Mouse (Mus musculus) liver, adult 2 months (tissue): ENCODE results near the gene Dlg5. TPM values are rescaled to one million over a fixed set of nuclear protein-coding genes. Genes with fewer than 3 reads are reported as not detected.

Experiments
- DNase-seq: peaks from one replicate; pipeline ENCODE4 v3.0.0-alpha.2; 2011; ENCODE audit warnings: low read depth, low spot score; ENCODE audit errors: extremely low read depth
- H3K27ac ChIP-seq: fragments of 200-500 bp; replicated peaks from 2 replicates; pipeline ENCODE4 v1.5.1; 2012; ENCODE audit warnings: low read depth, mild to moderate bottlenecking, control low read depth, inconsistent platforms, low read length; ENCODE audit not compliant: insufficient read depth
- H3K27me3 ChIP-seq: fragments of 200-500 bp; 2 replicates; pipeline ENCODE4 v1.6.1; 2012; ENCODE audit warnings: mild to moderate bottlenecking, moderate library complexity, low read length, inconsistent platforms; ENCODE audit not compliant: control insufficient read depth, insufficient read depth
- H3K36me3 ChIP-seq: fragments of 200-500 bp; 2 replicates; pipeline ENCODE4 v1.6.1; 2012; ENCODE audit warnings: low read length, inconsistent platforms; ENCODE audit not compliant: control insufficient read depth, insufficient read depth
- H3K4me1 ChIP-seq: fragments of 200-500 bp; 2 replicates; pipeline ENCODE4 v1.6.1; 2011; ENCODE audit warnings: low read length; ENCODE audit not compliant: control insufficient read depth, insufficient read depth
- H3K4me3 ChIP-seq: fragments of 200-500 bp; 2 replicates; pipeline ENCODE4 v1.5.1; 2011; ENCODE audit warnings: low read depth, mild to moderate bottlenecking, control low read depth, low read length, moderate library complexity; ENCODE audit not compliant: insufficient read depth
- H3K79me2 ChIP-seq: fragments of 200-500 bp; 2 replicates; pipeline ENCODE4 v1.6.1; 2012; ENCODE audit warnings: inconsistent platforms, mild to moderate bottlenecking, low read length, moderate library complexity; ENCODE audit not compliant: control insufficient read depth, insufficient read depth
- H3K9ac ChIP-seq: fragments of 200-500 bp; 2 replicates; pipeline ENCODE4 v1.6.1; 2012; ENCODE audit warnings: low read depth, mild to moderate bottlenecking, control low read depth, inconsistent platforms, low read length
- CTCF ChIP-seq: fragments of 200-500 bp; IDR thresholded peaks from 2 replicates; pipeline ENCODE4 v1.5.1; 2011; ENCODE audit warnings: low read depth, low read length, control low read depth
- POLR2A ChIP-seq: fragments of 200-500 bp; IDR thresholded peaks from 2 replicates; pipeline ENCODE4 v1.6.1; 2011; ENCODE audit warnings: low read length, control low read depth; ENCODE audit not compliant: insufficient read depth; ENCODE audit errors: extremely low read depth
- WGBS: fragments of 180-500 bp; shearing (Covaris S2); methylation state at CpG from one replicate; pipeline ENCODE4 v1.1.7; 2018; 5-methylcytosine and 5-hydroxymethylcytosine counted together
- polyA plus RNA-seq: library from polyadenylated mRNA; depleted of rRNA; stranded (reverse); fragments of >200 nt; gene quantifications from 2 replicates; pipeline ENCODE4 v1.2.3, GENCODE M21; 2012
- total RNA-seq: library from RNA; depleted of rRNA; stranded (reverse); fragments of >200 nt; gene quantifications from 2 replicates; pipeline ENCODE4 v1.2.3, GENCODE M21; 2014

Gene Dlg5
- total and polyA plus RNA-seq, 2 experiments, result 2.4 to 4.0 TPM

DNA sequence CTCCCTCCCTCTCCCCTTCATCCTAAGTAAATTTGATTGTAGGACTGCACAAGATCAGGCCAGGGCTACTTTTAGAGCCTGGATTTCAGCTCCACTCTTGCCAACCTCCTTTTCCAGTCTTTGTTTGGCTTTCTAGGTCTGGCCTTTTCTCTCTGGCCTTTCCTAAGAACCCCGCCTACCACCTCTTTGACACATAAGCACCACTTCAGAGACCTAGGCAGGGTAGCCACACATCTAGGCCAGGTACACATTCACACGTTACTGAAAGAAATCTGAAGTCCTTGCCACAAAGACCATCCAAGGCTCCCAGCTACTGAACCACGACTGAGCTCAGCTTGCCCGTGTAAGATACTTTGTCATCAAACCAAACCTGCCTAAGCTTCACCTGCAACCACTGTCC is 14.7 kb upstream of the Dlg5 start:
- WGBS, result 75% methylated on average over 4 of the region's 4 CpGs
- no peaks in the 10 kb centered on the region for H3K36me3 ChIP-seq
- no peak for DNase-seq
- H3K4me1 ChIP-seq, result no peaks in the 10 kb centered on the region
- TF ChIP-seq POLR2A (no peak), CTCF (no peak)
- H3K9ac ChIP-seq, result no peak overlapping the region
- H3K27ac ChIP-seq, result no peak overlapping the region
- no peaks in the 10 kb centered on the region for H3K27me3 ChIP-seq
- H3K79me2 ChIP-seq, result no peaks in the 10 kb centered on the region
- H3K4me3 ChIP-seq, result no peak overlapping the region

DNA sequence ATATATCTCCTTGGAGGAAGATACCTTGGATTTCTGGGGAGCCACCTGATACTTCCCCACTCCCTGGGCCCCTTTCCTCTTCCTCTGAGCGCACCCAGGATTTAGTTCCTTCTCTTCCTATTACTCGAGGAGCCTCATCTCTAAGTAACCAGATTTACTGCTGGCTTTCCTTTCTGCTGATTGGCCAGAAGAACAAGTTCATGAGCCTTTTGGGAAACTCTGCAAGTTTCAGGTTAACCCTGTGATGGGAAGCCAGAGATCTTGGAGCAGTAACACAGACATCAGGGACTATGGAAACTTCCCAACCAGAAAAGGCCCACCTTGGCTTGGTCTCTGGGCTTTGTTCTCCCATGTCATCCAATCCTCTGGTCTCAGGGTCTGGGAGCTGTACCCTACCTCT is 10.2 kb upstream of the Dlg5 start:
- Histone ChIP-seq H3K36me3 (no peaks in the 10 kb centered on the region), H3K27ac (no peak overlapping the region), H3K4me1 (no peaks in the 10 kb centered on the region), H3K4me3 (no peak overlapping the region), H3K9ac (no peak overlapping the region), H3K27me3 (no peaks in the 10 kb centered on the region), H3K79me2 (no peaks in the 10 kb centered on the region)
- TF ChIP-seq POLR2A (no peak), CTCF (no peak)
- DNase-seq, result no peak
- WGBS, result 64% methylated on average over 2 of the region's 2 CpGs

DNA sequence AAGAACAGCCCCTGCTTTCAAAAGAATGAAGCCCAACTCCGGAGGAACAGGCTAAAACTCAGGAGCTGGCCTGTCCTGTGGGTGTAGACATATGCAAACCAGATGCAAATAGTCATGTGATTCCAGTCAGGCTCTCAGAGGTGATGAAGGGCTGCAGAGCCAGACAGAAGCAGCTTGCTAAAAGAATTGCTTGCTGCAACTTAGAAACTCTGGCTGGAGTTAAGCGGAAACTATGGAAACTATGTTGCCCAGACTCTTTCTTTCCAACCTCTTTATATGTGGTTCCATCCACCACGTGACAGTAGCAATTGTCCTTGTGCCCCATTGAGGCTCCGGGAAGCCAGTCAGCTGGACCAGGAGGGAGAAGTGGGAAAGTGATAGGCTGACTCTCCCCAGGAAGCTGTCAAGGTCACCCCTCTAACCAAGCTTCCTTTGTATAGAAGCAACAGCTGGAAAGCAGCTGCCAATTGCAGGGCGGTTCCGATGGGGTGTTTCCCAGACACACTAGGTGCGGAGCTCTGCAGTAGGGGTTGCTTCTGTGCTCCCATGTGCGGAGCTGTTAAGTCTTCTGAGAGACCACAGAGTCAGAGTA is 8.0 kb upstream of the Dlg5 start:
- Histone ChIP-seq H3K27me3 (no peaks in the 10 kb centered on the region), H3K27ac (no peak overlapping the region), H3K4me1 (no peaks in the 10 kb centered on the region), H3K4me3 (no peak overlapping the region), H3K9ac (no peak overlapping the region), H3K79me2 (no peaks in the 10 kb centered on the region), H3K36me3 (no peaks in the 10 kb centered on the region)
- WGBS, result 24% methylated on average over 8 of the region's 8 CpGs
- DNase-seq, result no peak
- TF ChIP-seq CTCF (no peak), POLR2A (no peak)

DNA sequence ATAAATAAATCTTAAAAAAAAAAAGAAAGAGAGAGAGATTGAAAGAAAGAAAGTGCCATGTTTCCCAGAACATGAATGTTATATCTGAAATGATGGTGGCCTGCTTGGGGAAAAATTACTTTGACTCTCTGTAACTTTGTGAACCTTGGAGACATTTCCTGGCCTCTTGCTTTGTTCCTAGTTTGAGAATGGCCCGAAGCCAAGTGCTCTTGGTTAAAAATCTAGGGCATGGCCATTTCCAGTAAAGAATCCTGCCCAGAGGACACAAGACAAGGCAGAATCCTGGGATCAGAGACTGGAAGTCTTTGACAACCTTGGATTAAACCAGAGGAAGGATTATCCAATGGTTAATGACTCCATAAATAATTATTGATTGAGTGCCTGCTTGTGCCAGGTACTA is 5.6 kb upstream of the Dlg5 start:
- Histone ChIP-seq H3K9ac (no peak overlapping the region), H3K79me2 (no peaks in the 10 kb centered on the region), H3K27me3 (no peaks in the 10 kb centered on the region), H3K4me3 (no peak overlapping the region), H3K27ac (no peak overlapping the region), H3K4me1 (no peaks in the 10 kb centered on the region), H3K36me3 (no peaks in the 10 kb centered on the region)
- no peak for TF ChIP-seq CTCF
- no peak for TF ChIP-seq POLR2A
- 80% methylated on average over 1 of the region's 1 CpGs for WGBS
- DNase-seq, result no peak

- Histone ChIP-seq H3K4me1 (no peaks in the 10 kb centered on the region), H3K79me2 (no peaks in the 10 kb centered on the region; the same call in 1 of the 2 replicates), H3K27me3 (no peaks in the 10 kb centered on the region), H3K36me3 (no peaks in the 10 kb centered on the region), H3K4me3 (no peak overlapping the region), H3K27ac (no peak overlapping the region), H3K9ac (no peak overlapping the region)
- 64% methylated on average over 2 of the region's 2 CpGs for WGBS
- no peak for DNase-seq
- TF ChIP-seq POLR2A, result no peak
- TF ChIP-seq CTCF, result no peak
These were observed 4.2 kb upstream of the Dlg5 start for GRCm38 (mm10) chr14:24249926-24250325.

GRCm38 (mm10) chr14:24244330-24245176 is 1.2 kb downstream of the Dlg5 start:
- Histone ChIP-seq H3K9ac (peak overlapping the region; percentile 92), H3K4me1 (peaks cover 7% of the 10 kb centered on the region), H3K4me3 (peak overlapping the region; percentile 98), H3K36me3 (no peaks in the 10 kb centered on the region), H3K27me3 (no peaks in the 10 kb centered on the region), H3K27ac (no peak overlapping the region), H3K79me2 (no peaks in the 10 kb centered on the region; the same call in 1 of the 2 replicates)
- TF ChIP-seq CTCF (no peak), POLR2A (no peak)
- peak; percentile 34 for DNase-seq
- WGBS, result 4% methylated on average over 40 of the region's 40 CpGs
